Mouse (Mus musculus): ENCODE measurements around the gene Prr7. TPM values are rescaled to one million over a fixed set of nuclear protein-coding genes. Genes with fewer than 3 reads are reported as not detected.

The Prr7 gene
- polyA plus RNA-seq, 1 experiment from 2014 or later, result 6.7 TPM

- Histone ChIP-seq H3K27me3 (ENCODE audit: control insufficient read depth, insufficient read depth, low read length) (no peaks in the 10 kb centered on the region), H3K9me3 (ENCODE audit: control insufficient read depth, low read length) (no peaks in the 10 kb centered on the region), H3K36me3 (ENCODE audit: control insufficient read depth, insufficient read depth, low read length) (peaks cover 15% of the 10 kb centered on the region), H3K27ac (ENCODE audit: low read depth, low read length) (no peak overlapping the region), H3K9ac (replicated peaks; ENCODE audit: low read depth, low read length) (peak overlapping the region; percentile 83; the same call in 1 of the 2 replicates), H3K4me1 (ENCODE audit: control insufficient read depth, insufficient read depth, low read length) (peaks cover 26% of the 10 kb centered on the region), H3K4me3 (ENCODE audit: low read depth, low read length) (no peak overlapping the region), H3K4me2 (ENCODE audit: low read depth, low read length) (peak overlapping the region; percentile 84)
- ATAC-seq (ENCODE audit: low read depth), result no peak
- 82% methylated on average over 6 of the region's 6 CpGs for WGBS
Measured at GRCm38 (mm10) chr13:55446483-55447105, 17.5 kb upstream of the Prr7 start.

- Histone ChIP-seq H3K9me3 (ENCODE audit: control insufficient read depth, low read length) (no peaks in the 10 kb centered on the region), H3K4me2 (ENCODE audit: low read depth, low read length) (no peak overlapping the region), H3K27me3 (ENCODE audit: control insufficient read depth, insufficient read depth, low read length) (no peaks in the 10 kb centered on the region), H3K4me3 (ENCODE audit: low read depth, low read length) (no peak overlapping the region), H3K36me3 (ENCODE audit: control insufficient read depth, insufficient read depth, low read length) (peaks cover 24% of the 10 kb centered on the region), H3K4me1 (ENCODE audit: control insufficient read depth, insufficient read depth, low read length) (peaks cover 26% of the 10 kb centered on the region), H3K9ac (replicated peaks; ENCODE audit: low read depth, low read length) (no peak overlapping the region), H3K27ac (ENCODE audit: low read depth, low read length) (no peak overlapping the region)
- ATAC-seq (ENCODE audit: low read depth), result no peak
- 66% methylated on average over 3 of the region's 3 CpGs for WGBS
Measured at GRCm38 (mm10) chr13:55447543-55447943, 16.5 kb upstream of the Prr7 start.

DNA sequence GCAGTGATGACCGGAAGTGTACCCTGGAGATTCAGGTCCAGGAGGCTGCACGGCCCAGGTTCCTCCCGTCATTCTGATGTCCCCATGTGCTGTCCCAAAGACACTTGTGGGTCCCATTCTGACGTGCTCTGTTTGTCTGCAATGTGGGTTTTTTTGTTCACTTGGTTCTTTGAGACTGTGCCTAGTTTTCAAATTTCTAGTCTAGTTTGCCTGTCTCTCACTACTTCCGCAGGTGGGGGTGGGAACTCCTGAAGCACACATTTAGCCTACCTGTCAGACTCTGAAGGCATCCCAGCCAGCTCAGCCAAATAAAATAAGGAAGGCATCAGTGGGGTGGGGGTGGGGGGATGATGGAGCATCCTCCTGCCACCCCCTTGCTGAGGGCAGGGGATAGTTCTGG lies 15.9 kb upstream of the Prr7 start:
- Histone ChIP-seq H3K27ac (ENCODE audit: low read depth, low read length) (no peak overlapping the region), H3K9ac (replicated peaks; ENCODE audit: low read depth, low read length) (no peak overlapping the region)
- whole genome bisulfite sequencing, result 93% methylated on average over 5 of the region's 5 CpGs

DNA sequence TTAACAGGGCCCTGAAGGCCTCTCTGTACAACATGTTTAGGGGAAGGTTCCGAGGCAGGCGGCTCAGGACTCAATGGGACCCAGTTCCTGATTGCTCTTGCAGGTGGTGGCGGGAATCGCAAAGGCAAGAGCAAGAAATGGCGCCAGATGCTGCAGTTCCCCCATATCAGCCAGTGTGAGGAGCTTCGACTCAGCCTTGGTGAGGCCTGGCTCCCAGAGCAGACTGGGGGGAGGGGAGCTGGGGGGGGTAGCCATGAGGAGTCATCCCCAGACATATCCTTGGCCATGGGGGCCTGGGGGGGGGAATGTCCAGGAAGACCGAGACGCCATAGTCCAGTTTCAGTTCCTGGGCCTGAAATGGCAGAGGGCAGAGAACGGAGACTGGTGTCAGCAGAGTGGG lies 14.9 kb upstream of the Prr7 start:
- WGBS, result 94% methylated on average over 9 of the region's 9 CpGs
- H3K9ac ChIP-seq (replicated peaks; ENCODE audit: low read depth, low read length), result no peak overlapping the region
- no peak for ATAC-seq (ENCODE audit: low read depth)
- H3K4me1 ChIP-seq (ENCODE audit: control insufficient read depth, insufficient read depth, low read length), result peaks cover 19% of the 10 kb centered on the region
- no peak overlapping the region for H3K27ac ChIP-seq (ENCODE audit: low read depth, low read length)
- H3K27me3 ChIP-seq (ENCODE audit: control insufficient read depth, insufficient read depth, low read length), result no peaks in the 10 kb centered on the region
- H3K36me3 ChIP-seq (ENCODE audit: control insufficient read depth, insufficient read depth, low read length), result peaks cover 38% of the 10 kb centered on the region
- no peak overlapping the region for H3K4me2 ChIP-seq (ENCODE audit: low read depth, low read length)
- H3K9me3 ChIP-seq (ENCODE audit: control insufficient read depth, low read length), result no peaks in the 10 kb centered on the region
- H3K4me3 ChIP-seq (ENCODE audit: low read depth, low read length), result no peak overlapping the region

More for the DNA sequence above, 15.9 kb upstream of the Prr7 start:
- H3K4me2 ChIP-seq (ENCODE audit: low read depth, low read length), result no peak overlapping the region
- no peaks in the 10 kb centered on the region for H3K27me3 ChIP-seq (ENCODE audit: control insufficient read depth, insufficient read depth, low read length)
- ATAC-seq (ENCODE audit: low read depth), result no peak
- peaks cover 30% of the 10 kb centered on the region for H3K36me3 ChIP-seq (ENCODE audit: control insufficient read depth, insufficient read depth, low read length)
- no peaks in the 10 kb centered on the region for H3K9me3 ChIP-seq (ENCODE audit: control insufficient read depth, low read length)
- H3K4me3 ChIP-seq (ENCODE audit: low read depth, low read length), result no peak overlapping the region
- H3K4me1 ChIP-seq (ENCODE audit: control insufficient read depth, insufficient read depth, low read length), result peaks cover 26% of the 10 kb centered on the region

GRCm38 (mm10) chr13:55449679-55450441 lies 14.2 kb upstream of the Prr7 start:
- Histone ChIP-seq H3K4me2 (ENCODE audit: low read depth, low read length) (no peak overlapping the region), H3K9me3 (ENCODE audit: control insufficient read depth, low read length) (no peaks in the 10 kb centered on the region), H3K27ac (ENCODE audit: low read depth, low read length) (no peak overlapping the region), H3K36me3 (ENCODE audit: control insufficient read depth, insufficient read depth, low read length) (peaks cover 43% of the 10 kb centered on the region), H3K4me3 (ENCODE audit: low read depth, low read length) (no peak overlapping the region), H3K4me1 (ENCODE audit: control insufficient read depth, insufficient read depth, low read length) (peaks cover 19% of the 10 kb centered on the region), H3K9ac (replicated peaks; ENCODE audit: low read depth, low read length) (no peak overlapping the region), H3K27me3 (ENCODE audit: control insufficient read depth, insufficient read depth, low read length) (no peaks in the 10 kb centered on the region)
- WGBS, result 94% methylated on average over 17 of the region's 17 CpGs
- no peak for ATAC-seq (ENCODE audit: low read depth)

GRCm38 (mm10) chr13:55450511-55450980 lies 13.5 kb upstream of the Prr7 start:
- Histone ChIP-seq H3K27ac (ENCODE audit: low read depth, low read length) (no peak overlapping the region), H3K36me3 (ENCODE audit: control insufficient read depth, insufficient read depth, low read length) (peaks cover 43% of the 10 kb centered on the region), H3K9me3 (ENCODE audit: control insufficient read depth, low read length) (no peaks in the 10 kb centered on the region), H3K4me1 (ENCODE audit: control insufficient read depth, insufficient read depth, low read length) (peaks cover 19% of the 10 kb centered on the region), H3K4me2 (ENCODE audit: low read depth, low read length) (no peak overlapping the region), H3K4me3 (ENCODE audit: low read depth, low read length) (no peak overlapping the region), H3K27me3 (ENCODE audit: control insufficient read depth, insufficient read depth, low read length) (no peaks in the 10 kb centered on the region), H3K9ac (replicated peaks; ENCODE audit: low read depth, low read length) (no peak overlapping the region)
- 96% methylated on average over 11 of the region's 11 CpGs for WGBS
- ATAC-seq (ENCODE audit: low read depth), result no peak

- no peak overlapping the region for H3K27ac ChIP-seq (ENCODE audit: low read depth, low read length)
- H3K4me3 ChIP-seq (ENCODE audit: low read depth, low read length), result no peak overlapping the region
- ATAC-seq (ENCODE audit: low read depth), result no peak
- no peaks in the 10 kb centered on the region for H3K9me3 ChIP-seq (ENCODE audit: control insufficient read depth, low read length)
- H3K4me2 ChIP-seq (ENCODE audit: low read depth, low read length), result no peak overlapping the region
- peaks cover 51% of the 10 kb centered on the region for H3K36me3 ChIP-seq (ENCODE audit: control insufficient read depth, insufficient read depth, low read length)
- H3K9ac ChIP-seq (replicated peaks; ENCODE audit: low read depth, low read length), result no peak overlapping the region
- 94% methylated on average over 10 of the region's 10 CpGs for WGBS
- H3K4me1 ChIP-seq (ENCODE audit: control insufficient read depth, insufficient read depth, low read length), result peaks cover 14% of the 10 kb centered on the region
- no peaks in the 10 kb centered on the region for H3K27me3 ChIP-seq (ENCODE audit: control insufficient read depth, insufficient read depth, low read length)
Measured at GRCm38 (mm10) chr13:55451296-55451695, 12.8 kb upstream of the Prr7 start.

- H3K27me3 ChIP-seq (ENCODE audit: control insufficient read depth, insufficient read depth, low read length), result no peaks in the 10 kb centered on the region
- no peak overlapping the region for H3K4me3 ChIP-seq (ENCODE audit: low read depth, low read length)
- H3K9ac ChIP-seq (replicated peaks; ENCODE audit: low read depth, low read length), result no peak overlapping the region
- no peaks in the 10 kb centered on the region for H3K9me3 ChIP-seq (ENCODE audit: control insufficient read depth, low read length)
- peaks cover 7% of the 10 kb centered on the region; the same call in 1 of the 2 replicates for H3K4me1 ChIP-seq (ENCODE audit: control insufficient read depth, insufficient read depth, low read length)
- WGBS, result 95% methylated on average over 16 of the region's 16 CpGs
- no peak overlapping the region for H3K4me2 ChIP-seq (ENCODE audit: low read depth, low read length)
- peaks cover 54% of the 10 kb centered on the region for H3K36me3 ChIP-seq (ENCODE audit: control insufficient read depth, insufficient read depth, low read length)
- ATAC-seq (ENCODE audit: low read depth), result no peak
- no peak overlapping the region for H3K27ac ChIP-seq (ENCODE audit: low read depth, low read length)
Measured at GRCm38 (mm10) chr13:55451785-55452549, 12.1 kb upstream of the Prr7 start.
